Mouse (Mus musculus) heart, embryonic 16.5 days (tissue): Measurements from ENCODE around the gene Gm10300. TPM values are rescaled to one million over a fixed set of nuclear protein-coding genes. Genes with fewer than 3 reads are reported as not detected.

ENCODE experiments used
- ATAC-seq: fragments of 200-750 bp; cut with Nextera tagmentation; replicated peaks from 2 replicates; pipeline ENCODE4 v1.8.0; 2017; ENCODE audit warnings: moderate number of reproducible peaks; ENCODE audit not compliant: insufficient read depth, low FRiP score; ENCODE audit errors: extremely low read depth
- H3K27ac ChIP-seq: fragments of 300-500 bp; sonication (generic); 2 replicates; pipeline ENCODE4 v1.5.1; 2014; ENCODE audit warnings: mild to moderate bottlenecking, low read length, control low read depth, moderate library complexity
- H3K27me3 ChIP-seq: fragments of 300-500 bp; sonication (generic); 2 replicates; pipeline ENCODE4 v1.6.1; 2014; ENCODE audit warnings: low read length, mixed read lengths; ENCODE audit not compliant: control insufficient read depth, insufficient read depth
- H3K36me3 ChIP-seq: fragments of 300-500 bp; sonication (generic); 2 replicates; pipeline ENCODE4 v1.6.1; 2014; ENCODE audit not compliant: control insufficient read depth, insufficient read depth
- H3K4me1 ChIP-seq: fragments of 300-500 bp; sonication (generic); 2 replicates; pipeline ENCODE4 v1.6.1; 2014; ENCODE audit warnings: low read length, mixed read lengths; ENCODE audit not compliant: control insufficient read depth, insufficient read depth
- H3K4me2 ChIP-seq: fragments of 300-500 bp; sonication (generic); 2 replicates; pipeline ENCODE4 v1.6.1; 2014; ENCODE audit warnings: low read depth, mild to moderate bottlenecking, control low read depth, low read length
- H3K4me3 ChIP-seq: fragments of 300-500 bp; sonication (generic); 2 replicates; pipeline ENCODE4 v1.5.1; 2014; ENCODE audit warnings: mild to moderate bottlenecking, control low read depth, low read length
- H3K9ac ChIP-seq: fragments of 300-500 bp; sonication (generic); 2 replicates; pipeline ENCODE4 v1.6.1; 2014; ENCODE audit warnings: low read length, control low read depth
- H3K9me3 ChIP-seq: fragments of 300-500 bp; sonication (generic); replicated peaks from 2 replicates; pipeline ENCODE4 v1.6.1; 2016; ENCODE audit warnings: low read length; ENCODE audit not compliant: control insufficient read depth
- WGBS: fragments of 180-500 bp; shearing (Covaris S2); extraction: QIAGEN DNeasy Blood & Tissue Kit; methylation state at CpG from one replicate; pipeline ENCODE4 v1.1.7; 2014; 5-methylcytosine and 5-hydroxymethylcytosine counted together
- polyA plus RNA-seq: library from polyadenylated mRNA; unstranded; fragments of >200 nt; fragmentation: Nextera tagmentation; extraction: Ambion mirVana; gene quantifications from 2 replicates; pipeline ENCODE4 v1.2.1, GENCODE M21; 2015

The Gm10300 gene
- polyA plus RNA-seq, 1 experiment from 2014 or later, result 0.05 TPM

GRCm38 (mm10) chr4:132088921-132089320 is 14.4 kb downstream of the Gm10300 start:
- 16% methylated on average over 7 of the region's 7 CpGs for WGBS
- Histone ChIP-seq H3K4me1 (no peaks in the 10 kb centered on the region), H3K9me3 (no peaks in the 10 kb centered on the region), H3K27ac (no peak overlapping the region), H3K27me3 (no peaks in the 10 kb centered on the region), H3K4me2 (no peak overlapping the region), H3K9ac (no peak overlapping the region), H3K36me3 (no peaks in the 10 kb centered on the region), H3K4me3 (no peak overlapping the region)
- no peak for ATAC-seq

DNA sequence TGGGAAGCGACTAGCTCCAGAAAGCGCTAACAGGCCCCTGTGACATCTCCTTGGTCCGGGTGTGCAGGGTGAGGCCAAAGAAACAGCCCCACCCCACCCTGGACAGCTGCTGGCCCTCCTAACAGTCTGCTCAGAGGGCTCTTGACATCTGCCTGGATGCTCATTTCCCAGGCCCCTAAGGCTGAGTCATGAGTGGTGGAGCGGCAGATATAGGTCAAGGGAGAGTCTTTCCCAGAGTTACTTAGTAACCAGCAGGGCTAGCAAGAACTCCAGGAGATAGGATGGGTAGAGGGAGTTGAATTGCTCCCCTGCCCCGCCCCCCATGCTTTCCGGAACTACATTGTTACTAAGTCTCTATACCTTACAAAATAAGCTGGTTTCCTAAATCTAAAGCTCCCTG is 18.6 kb downstream of the Gm10300 start:
- Histone ChIP-seq H3K4me1 (no peaks in the 10 kb centered on the region), H3K4me2 (no peak overlapping the region), H3K9me3 (no peaks in the 10 kb centered on the region), H3K9ac (no peak overlapping the region), H3K27ac (no peak overlapping the region), H3K4me3 (no peak overlapping the region), H3K27me3 (no peaks in the 10 kb centered on the region), H3K36me3 (no peaks in the 10 kb centered on the region)
- ATAC-seq, result no peak
- 67% methylated on average over 6 of the region's 6 CpGs for WGBS

GRCm38 (mm10) chr4:132093928-132094327 is 19.4 kb downstream of the Gm10300 start:
- H3K36me3 ChIP-seq, result no peaks in the 10 kb centered on the region
- H3K4me1 ChIP-seq, result no peaks in the 10 kb centered on the region
- no peak for ATAC-seq
- no peaks in the 10 kb centered on the region for H3K9me3 ChIP-seq
- H3K9ac ChIP-seq, result no peak overlapping the region
- H3K27ac ChIP-seq, result no peak overlapping the region
- 77% methylated on average over 5 of the region's 5 CpGs for WGBS
- no peak overlapping the region for H3K4me3 ChIP-seq
- H3K27me3 ChIP-seq, result no peaks in the 10 kb centered on the region
- H3K4me2 ChIP-seq, result no peak overlapping the region

DNA sequence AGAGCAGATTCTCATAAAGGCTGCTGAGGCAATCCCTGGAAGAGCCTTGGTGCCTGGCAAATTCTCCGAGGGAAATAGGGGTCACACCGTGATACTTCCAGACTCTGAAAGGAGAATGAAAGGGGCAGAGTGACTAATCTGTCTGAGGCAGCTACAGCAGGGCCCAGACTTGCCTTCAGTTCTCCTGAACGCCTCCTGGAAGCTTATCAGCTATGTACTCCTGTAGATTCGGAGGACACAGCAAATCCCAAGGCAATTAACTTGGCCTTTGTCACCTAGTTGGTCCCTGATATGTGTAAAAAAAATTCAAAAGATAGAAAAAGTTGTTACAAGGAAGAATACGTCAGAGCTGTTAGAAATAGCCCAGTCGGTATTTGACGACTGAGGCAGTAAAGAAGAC is 20.5 kb downstream of the Gm10300 start:
- Histone ChIP-seq H3K27ac (no peak overlapping the region), H3K9me3 (no peaks in the 10 kb centered on the region), H3K36me3 (no peaks in the 10 kb centered on the region), H3K4me1 (peaks cover 5% of the 10 kb centered on the region; the same call in 1 of the 2 replicates), H3K4me2 (no peak overlapping the region), H3K4me3 (no peak overlapping the region), H3K9ac (no peak overlapping the region), H3K27me3 (no peaks in the 10 kb centered on the region)
- 54% methylated on average over 7 of the region's 7 CpGs for WGBS
- no peak for ATAC-seq

DNA sequence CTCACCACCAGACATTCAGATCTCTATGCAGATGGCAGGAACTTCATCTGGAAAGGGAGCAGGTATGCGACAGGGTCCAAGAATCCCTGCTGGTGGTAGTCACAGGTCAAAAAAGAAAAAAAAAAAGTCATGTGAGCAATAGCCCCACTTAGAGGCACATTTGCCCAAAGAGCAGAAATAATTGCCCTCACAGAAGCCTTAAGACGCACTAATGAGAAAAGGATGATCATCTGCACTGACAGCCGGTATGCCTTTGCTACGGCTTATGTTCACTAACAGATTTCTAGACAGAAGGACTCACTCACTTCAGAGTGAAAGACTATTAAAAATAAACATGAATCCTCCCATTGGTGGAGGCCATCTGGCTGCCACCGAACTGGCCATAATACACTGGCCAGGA is 25.1 kb downstream of the Gm10300 start:
- peaks cover 5% of the 10 kb centered on the region; the same call in 1 of the 2 replicates for H3K4me1 ChIP-seq
- no peaks in the 10 kb centered on the region for H3K27me3 ChIP-seq
- H3K36me3 ChIP-seq, result no peaks in the 10 kb centered on the region
- no peak overlapping the region for H3K4me3 ChIP-seq
- H3K4me2 ChIP-seq, result no peak overlapping the region
- H3K9ac ChIP-seq, result no peak overlapping the region
- ATAC-seq, result no peak
- H3K9me3 ChIP-seq, result no peaks in the 10 kb centered on the region
- WGBS, result 63% methylated on average over 5 of the region's 5 CpGs
- H3K27ac ChIP-seq, result no peak overlapping the region

DNA sequence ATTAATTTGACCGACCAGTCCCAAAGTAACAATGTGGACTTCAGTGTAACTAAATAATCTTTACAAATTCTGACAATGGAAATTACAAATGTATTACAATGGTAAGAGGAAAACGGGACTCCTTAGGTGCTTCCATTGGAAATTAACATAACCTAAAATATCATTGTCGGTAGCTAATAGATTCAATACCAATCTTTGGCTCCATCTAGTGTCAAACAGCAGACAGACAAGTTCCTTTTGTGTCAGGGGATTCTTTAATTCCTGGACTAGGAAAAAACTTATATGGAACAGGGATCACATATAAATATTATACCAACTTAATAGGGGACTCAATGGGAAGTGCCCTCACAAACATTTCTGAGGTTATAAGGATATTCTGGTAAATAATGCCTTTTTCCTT is 26.7 kb downstream of the Gm10300 start:
- 46% methylated on average over 3 of the region's 3 CpGs for WGBS
- Histone ChIP-seq H3K27me3 (no peaks in the 10 kb centered on the region), H3K36me3 (no peaks in the 10 kb centered on the region), H3K27ac (no peak overlapping the region), H3K9ac (no peak overlapping the region), H3K9me3 (no peaks in the 10 kb centered on the region), H3K4me1 (peaks cover 5% of the 10 kb centered on the region; the same call in 1 of the 2 replicates), H3K4me3 (no peak overlapping the region), H3K4me2 (no peak overlapping the region)
- no peak for ATAC-seq

GRCm38 (mm10) chr4:132108221-132108620 is 33.7 kb downstream of the Gm10300 start:
- H3K9me3 ChIP-seq, result no peaks in the 10 kb centered on the region; the same call in 1 of the 2 replicates
- no peaks in the 10 kb centered on the region for H3K36me3 ChIP-seq
- H3K4me1 ChIP-seq, result no peaks in the 10 kb centered on the region
- 88% methylated on average over 7 of the region's 7 CpGs for WGBS
- H3K27me3 ChIP-seq, result peaks cover 10% of the 10 kb centered on the region; the same call in 1 of the 2 replicates
- no peak overlapping the region for H3K9ac ChIP-seq
- no peak overlapping the region for H3K4me3 ChIP-seq
- no peak overlapping the region for H3K4me2 ChIP-seq
- no peak overlapping the region for H3K27ac ChIP-seq
- ATAC-seq, result no peak

- no peaks in the 10 kb centered on the region for H3K36me3 ChIP-seq
- H3K4me1 ChIP-seq, result no peaks in the 10 kb centered on the region
- H3K9me3 ChIP-seq, result no peaks in the 10 kb centered on the region; the same call in 1 of the 2 replicates
- no peak overlapping the region for H3K9ac ChIP-seq
- ATAC-seq, result no peak
- H3K27ac ChIP-seq, result no peak overlapping the region
- no peak overlapping the region for H3K4me3 ChIP-seq
- H3K4me2 ChIP-seq, result no peak overlapping the region
- H3K27me3 ChIP-seq, result peaks cover 12% of the 10 kb centered on the region; the same call in 1 of the 2 replicates
- 68% methylated on average over 4 of the region's 4 CpGs for WGBS
These were observed 36.7 kb downstream of the Gm10300 start for GRCm38 (mm10) chr4:132111227-132111626.

- Histone ChIP-seq H3K27me3 (peaks cover 12% of the 10 kb centered on the region; the same call in 1 of the 2 replicates), H3K27ac (no peak overlapping the region), H3K9ac (no peak overlapping the region; the same call in 1 of the 2 replicates), H3K4me1 (no peaks in the 10 kb centered on the region), H3K36me3 (no peaks in the 10 kb centered on the region), H3K9me3 (no peaks in the 10 kb centered on the region), H3K4me3 (peak overlapping the region; percentile 22), H3K4me2 (peak overlapping the region; percentile 53)
- 28% methylated on average over 53 of the region's 53 CpGs for WGBS
- no peak for ATAC-seq
These were observed 39.1 kb downstream of the Gm10300 start for GRCm38 (mm10) chr4:132113411-132114095.
